Mouse (Mus musculus) c-Kit-negative CD71-positive TER-119-positive erythroid progenitor cells, embryonic 14.5 days (primary cell): ENCODE measurements around the gene Actn2.

Experiments used
- DNase-seq: peaks from one replicate; pipeline ENCODE4 v3.0.0-alpha.2; 2013; ENCODE audit warnings: low read depth, low spot score

Actn2 gene

GRCm38 (mm10) chr13:12257391-12258380 is 82.9 kb downstream of the Actn2 start, which contains the start of gene Mtr:
Gene Mtr (minus strand): TSS chr13:12258113.
- DNase-seq, result peak; percentile 92

GRCm38 (mm10) chr13:12256871-12257390 is 83.6 kb downstream of the Actn2 start:
- DNase-seq, result peak; percentile 16

- DNase-seq, result no peak
These were observed 84.5 kb downstream of the Actn2 start for GRCm38 (mm10) chr13:12255911-12256705.

- no peak for DNase-seq
These were observed 90.1 kb downstream of the Actn2 start for GRCm38 (mm10) chr13:12250496-12250895.

- no peak for DNase-seq
These were observed 91.2 kb downstream of the Actn2 start for GRCm38 (mm10) chr13:12249195-12249898.

GRCm38 (mm10) chr13:12245938-12246337 is 94.6 kb downstream of the Actn2 start:
- DNase-seq, result no peak

- no peak for DNase-seq
These were observed 96.6 kb downstream of the Actn2 start for GRCm38 (mm10) chr13:12243991-12244390.

GRCm38 (mm10) chr13:12232141-12232540 is 108.4 kb downstream of the Actn2 start:
- no peak for DNase-seq

GRCm38 (mm10) chr13:12228248-12228647 is 112.3 kb downstream of the Actn2 start:
- DNase-seq, result no peak

- no peak for DNase-seq
These were observed 113.0 kb downstream of the Actn2 start for GRCm38 (mm10) chr13:12227606-12228005.
